7 mouse cellular contexts compared by ENCODE assay signal in genomic region chr19:38642515-38642914, GRCm38 (mm10).
DNase-seq lines count a peak whose midpoint lies in the region; ATAC-seq and TF ChIP-seq lines count a peak whose summit lies in the region.
"Not testable (repeated sequence)": the region's sequence is repeated elsewhere in the genome, so short reads cannot be mapped to it uniquely, and the experiment has no call there.

No protein-coding gene starts in this region.

- DNase-seq in A20 (ENCODE audit: low read depth, low spot score) (peak; percentile 40), ES-E14 (ENCODE audit: low read depth, low spot score) (peak; percentile 4), R1 (ENCODE audit: low read depth, low spot score) (peak; percentile 51)
- not testable (repeated sequence) for DNase-seq in gastrocnemius, adult 2 months; left cerebral cortex, adult 2 months (ENCODE audit: extremely low spot score in 1 of 2, low spot score in 2 of 2); lung, postnatal 0 days (ENCODE audit: low spot score)
- peak; percentile 39 for DNase-seq in induced T-regulatory cell, adult 2 months (ENCODE audit: low read depth)

- not testable (repeated sequence) for H3K27me3 ChIP-seq in lung, postnatal 0 days (replicated peaks; ENCODE audit: insufficient read depth, low read length)

- H3K4me1 ChIP-seq in ES-E14 (ENCODE audit: control insufficient read depth in 2 of 2, insufficient read depth in 2 of 2, low read length in 2 of 2, poor library complexity in 1 of 2); lung, postnatal 0 days (ENCODE audit: insufficient read depth, low read depth, low read length): not testable (repeated sequence)

- not testable (repeated sequence) for H3K9ac ChIP-seq in ES-E14 (ENCODE audit: insufficient read depth, low read depth, low read length, poor library complexity, severe bottlenecking); lung, postnatal 0 days (replicated peaks; ENCODE audit: low read depth)

- TF ChIP-seq CTCF in gastrocnemius, adult 2 months (IDR thresholded peaks at IDR 0.05), result peak; percentile 55
- TF ChIP-seq CTCF in left cerebral cortex, adult 2 months (IDR thresholded peaks at IDR 0.05), result peak; percentile 39
- peak; percentile 55 for TF ChIP-seq CTCF in lung, postnatal 0 days (IDR thresholded peaks at IDR 0.05)

- H3K9me3 ChIP-seq in ES-E14 (ENCODE audit: control insufficient read depth, insufficient read depth, low read depth, low read length); lung, postnatal 0 days (ENCODE audit: low read length): not testable (repeated sequence)

- not testable (repeated sequence) for H3K4me3 ChIP-seq in ES-E14 (ENCODE audit: insufficient read depth in 1 of 2, low read depth in 1 of 2, low read length in 2 of 2, poor library complexity in 1 of 2, severe bottlenecking in 1 of 2); gastrocnemius, adult 2 months; left cerebral cortex, adult 2 months; lung, postnatal 0 days (ENCODE audit: low read depth, low read length)

- not testable (repeated sequence) for ATAC-seq in lung, postnatal 0 days

- intact Hi-C loops in gastrocnemius, adult 2 months (cut with DNase I), result not testable (repeated sequence)
- intact Hi-C loops in left cerebral cortex, adult 2 months (cut with DNase I), result loop anchor here (5.0 kb wide), 1 partner anchor 75 kb away; no protein-coding TSS in a partner anchor

- not testable (repeated sequence) for TF ChIP-seq EP300 in lung, postnatal 0 days (IDR thresholded peaks at IDR 0.05)

- not testable (repeated sequence) for H3K4me2 ChIP-seq in lung, postnatal 0 days (replicated peaks; ENCODE audit: low read depth, low read length)

- 55% methylated on average over 1 of the region's 1 CpGs for WGBS in lung, postnatal 0 days

- H3K36me3 ChIP-seq in ES-E14 (ENCODE audit: control insufficient read depth, insufficient read depth, low read length, poor library complexity, severe bottlenecking); lung, postnatal 0 days (ENCODE audit: insufficient read depth, low read length): not testable (repeated sequence)

- not testable (repeated sequence) for H3K27ac ChIP-seq in ES-E14 (ENCODE audit: insufficient read depth, low read depth, low read length, poor library complexity, severe bottlenecking); gastrocnemius, adult 2 months; left cerebral cortex, adult 2 months; lung, postnatal 0 days (ENCODE audit: low read length)

- in situ Hi-C loops in ES-E14 (cut with MboI; ENCODE audit: low sequenced_read_pairs in 2 of 2, unreplicated experiment in 2 of 2), result not testable (repeated sequence)
